Mouse (Mus musculus) gastrocnemius, adult 18-20 months (tissue): ENCODE measurements around the gene Ak4. TPM values are rescaled to one million over a fixed set of nuclear protein-coding genes. Genes with fewer than 3 reads are reported as not detected.

Experiments used
- DNase-seq: peaks from one replicate; pipeline ENCODE4 v3.0.0; 2021; ENCODE audit warnings: low spot score
- total RNA-seq, 2 experiments: library from RNA; stranded (reverse); gene quantifications; 2 replicates each; pipeline ENCODE4 v1.2.3; 2021

The Ak4 gene
- total RNA-seq, 2 experiments from 2014 or later = 4.9 to 6.6 TPM

DNA sequence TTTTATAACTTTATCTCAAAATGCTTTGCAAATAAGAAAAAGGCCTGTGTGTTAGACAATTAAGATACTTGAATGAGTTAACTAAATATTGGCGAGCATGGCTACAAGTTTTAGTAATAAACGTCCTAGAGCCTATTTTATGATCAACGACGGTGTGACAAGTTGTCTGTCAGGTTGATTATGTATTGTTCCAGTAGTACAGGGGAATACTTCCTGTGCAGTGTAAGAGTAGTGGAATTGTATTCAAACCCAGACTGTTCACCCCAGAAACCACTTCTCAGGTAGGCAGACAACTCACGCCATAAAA is 91.8 kb downstream of the Ak4 start:
- DNase-seq = no peak

DNA sequence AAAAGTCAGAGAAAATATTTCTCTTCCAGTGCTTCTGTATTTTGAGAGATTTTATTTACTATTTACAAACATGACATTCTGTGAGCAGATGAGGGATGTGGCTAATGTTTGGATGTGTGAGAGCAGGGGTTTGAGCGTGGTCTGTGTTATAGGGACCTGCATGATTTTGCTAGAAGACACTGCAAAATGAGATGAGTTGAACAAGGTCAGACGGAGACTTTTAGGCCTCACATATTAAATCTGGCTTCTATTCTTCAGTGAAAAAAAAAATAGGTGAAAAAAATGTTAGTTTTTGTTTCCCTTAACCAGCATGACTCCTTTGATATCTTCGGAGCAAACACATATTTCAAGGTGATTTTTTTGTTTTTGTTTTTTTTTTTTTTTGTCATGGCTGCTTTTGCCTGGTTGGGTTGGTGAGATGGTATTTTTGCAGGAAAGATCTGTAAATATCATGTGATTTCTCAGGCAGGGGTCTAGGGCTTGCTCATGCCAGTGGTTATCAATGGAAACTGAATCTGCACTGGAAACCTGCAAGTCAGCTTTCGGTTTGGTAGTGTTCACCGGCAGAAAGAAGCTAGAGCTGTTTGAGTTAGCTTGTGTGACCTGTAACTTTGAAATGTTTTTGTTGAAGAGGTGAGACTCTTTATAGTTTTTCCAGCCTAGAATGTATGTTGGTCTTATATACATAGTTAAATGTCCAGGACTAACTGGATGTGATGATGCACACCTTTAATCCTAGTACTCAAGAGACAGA is 92.9 kb downstream of the Ak4 start:
- DNase-seq = no peak

DNA sequence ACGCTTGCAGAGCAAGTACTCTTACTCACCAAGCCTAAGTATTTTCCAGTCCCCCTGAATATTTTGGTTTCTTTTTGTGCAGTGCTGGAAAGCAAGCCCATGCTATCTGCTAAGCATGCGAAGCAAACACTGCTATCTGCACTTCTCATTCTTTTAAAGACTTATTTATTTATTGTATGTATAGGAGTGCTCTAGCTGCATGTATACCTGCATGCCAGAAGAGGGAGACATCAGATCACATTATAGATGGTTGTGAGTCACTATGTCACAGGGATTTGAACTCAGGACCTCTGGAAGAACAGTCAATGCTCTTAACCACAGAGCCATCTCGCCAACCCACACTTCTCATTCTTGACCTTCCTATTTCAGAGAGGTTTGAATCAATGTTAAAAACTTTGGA is 94.2 kb downstream of the Ak4 start:
- DNase-seq = no peak

DNA sequence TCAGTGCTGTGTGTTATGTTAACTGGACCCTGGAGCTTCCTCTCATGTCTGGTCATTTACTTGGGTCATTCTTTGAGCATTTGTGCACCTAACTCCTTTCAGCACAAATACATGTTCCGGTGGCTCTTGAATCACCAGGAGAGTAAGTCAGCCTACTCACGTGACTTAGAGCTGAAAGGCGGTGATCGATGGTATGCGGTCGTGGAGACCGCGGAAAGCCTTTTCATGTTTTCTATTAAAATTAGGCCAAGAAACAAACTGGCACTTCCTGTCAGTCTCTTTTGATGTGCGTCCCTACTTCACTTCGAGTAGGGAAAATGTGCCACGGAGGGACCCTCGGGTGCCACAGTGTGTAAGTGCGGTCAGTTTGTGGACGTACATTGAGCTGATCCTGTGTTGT is 96.8 kb downstream of the Ak4 start:
- DNase-seq = no peak

Other genes with a start within 250 kb of the Ak4 start
- 100 to 1,000 TPM in 1 of 2 experiments, 10 to 100 TPM in 1; 96.1 to 106 TPM for gene Jak1, start 154.0 kb upstream of the Ak4 start, total RNA-seq
- gene Dnajc6, start 77.4 kb downstream of the Ak4 start, total RNA-seq = under 1 TPM; 0.19 to 0.41 TPM
- gene Leprot, start 228.4 kb downstream of the Ak4 start, total RNA-seq = 10 to 100 TPM in 1 of 2 experiments, 1 to 10 TPM in 1; 7.4 to 10.4 TPM